Mouse (Mus musculus) mouse trophoblast stem cell (cell line): ENCODE measurements at regions not wholly inside any gene's neighbourhood (a gene's known extent, or its start where the extent isn't known, plus 50 kb on each side); places are given as distances from the start of the nearest gene placed in this dataset.

ENCODE experiments used
- in situ Hi-C, 2 experiments: fragments of 300-500 bp; cut with MseI, MboI; formaldehyde crosslinking; loops; 2 replicates in 1 of 2; 3 replicates in 1 of 2; pipeline ENCODE4 v1.15.1; 2025

- in situ Hi-C loops: no loop called here
Observed at GRCm38 (mm10) chr7:70117930-70118922, 248.3 kb downstream of the Nr2f2 start.

- in situ Hi-C loops: no loop called here
Observed at GRCm38 (mm10) chr7:70109013-70109412, 257.5 kb downstream of the Nr2f2 start.

GRCm38 (mm10) chr7:70105024-70105423 lies 261.5 kb downstream of the Nr2f2 start:
- in situ Hi-C loops: no loop called here

GRCm38 (mm10) chr7:70104486-70104885 lies 262.0 kb downstream of the Nr2f2 start:
- in situ Hi-C loops: no loop called here

- in situ Hi-C loops: no loop called here
Observed at GRCm38 (mm10) chr7:70103680-70104079, 262.9 kb downstream of the Nr2f2 start.

GRCm38 (mm10) chr7:70099001-70099400 lies 267.5 kb downstream of the Nr2f2 start:
- in situ Hi-C loops: no loop called here

- in situ Hi-C loops: no loop called here
Observed at GRCm38 (mm10) chr7:70093916-70094784, 272.4 kb downstream of the Nr2f2 start.

GRCm38 (mm10) chr7:70092089-70092488 lies 274.4 kb downstream of the Nr2f2 start:
- in situ Hi-C loops: no loop called here

- in situ Hi-C loops: no loop called here
Observed at GRCm38 (mm10) chr7:70089121-70089520, 277.4 kb downstream of the Nr2f2 start.

GRCm38 (mm10) chr7:70069662-70070061 lies 296.9 kb downstream of the Nr2f2 start:
- in situ Hi-C loops: no loop called here

GRCm38 (mm10) chr7:70067828-70068719 lies 298.5 kb downstream of the Nr2f2 start:
- in situ Hi-C loops: no loop called here

GRCm38 (mm10) chr7:70067071-70067470 lies 299.5 kb downstream of the Nr2f2 start:
- in situ Hi-C loops: no loop called here

GRCm38 (mm10) chr7:70066448-70066847 lies 300.1 kb downstream of the Nr2f2 start:
- in situ Hi-C loops: no loop called here

GRCm38 (mm10) chr7:70065471-70066130 lies 300.9 kb downstream of the Nr2f2 start:
- in situ Hi-C loops: no loop called here

- in situ Hi-C loops: no loop called here
Observed at GRCm38 (mm10) chr7:70047415-70047753, 319.2 kb downstream of the Nr2f2 start.

- in situ Hi-C loops: no loop called here
Observed at GRCm38 (mm10) chr7:70046691-70047414, 319.7 kb downstream of the Nr2f2 start.

- in situ Hi-C loops: no loop called here
Observed at GRCm38 (mm10) chr7:70037011-70037410, 329.5 kb downstream of the Nr2f2 start.

- in situ Hi-C loops: no loop called here
Observed at GRCm38 (mm10) chr7:70032857-70033256, 333.7 kb downstream of the Nr2f2 start.

GRCm38 (mm10) chr7:70029311-70029710 lies 337.2 kb downstream of the Nr2f2 start:
- in situ Hi-C loops: no loop called here

GRCm38 (mm10) chr7:70025527-70025926 lies 341.0 kb downstream of the Nr2f2 start:
- in situ Hi-C loops: no loop called here
